Mouse (Mus musculus) limb, embryonic 10.5 days (tissue): ENCODE data around the gene Gls. TPM values are rescaled to one million over a fixed set of nuclear protein-coding genes. Genes with fewer than 3 reads are reported as not detected.

Experiments
- DNase-seq: peaks from one replicate; pipeline ENCODE4 v3.0.0-alpha.2; 2017; ENCODE audit warnings: low spot score
- H3K27ac ChIP-seq: fragments of 300-500 bp; sonication (generic); 2 replicates; pipeline ENCODE4 v1.5.1; 2016; ENCODE audit warnings: mild to moderate bottlenecking
- H3K27me3 ChIP-seq: fragments of 300-500 bp; sonication (generic); 2 replicates; pipeline ENCODE4 v1.6.1; 2016; ENCODE audit warnings: low read depth, mild to moderate bottlenecking; ENCODE audit not compliant: poor library complexity, severe bottlenecking
- H3K36me3 ChIP-seq: fragments of 300-500 bp; sonication (generic); 2 replicates; pipeline ENCODE4 v1.6.1; 2016; ENCODE audit warnings: mild to moderate bottlenecking, moderate library complexity
- H3K4me1 ChIP-seq: fragments of 300-500 bp; sonication (generic); 2 replicates; pipeline ENCODE4 v1.6.1; 2016
- H3K4me3 ChIP-seq: fragments of 300-500 bp; sonication (generic); 2 replicates; pipeline ENCODE4 v1.5.1; 2016; ENCODE audit warnings: mild to moderate bottlenecking, moderate library complexity
- H3K9me3 ChIP-seq: fragments of 300-500 bp; sonication (generic); replicated peaks from 2 replicates; pipeline ENCODE4 v1.6.1; 2016; ENCODE audit warnings: mild to moderate bottlenecking
- WGBS: fragments of 180-500 bp; shearing (Covaris S2); methylation state at CpG from one replicate; pipeline ENCODE4 v1.1.7; 2016; 5-methylcytosine and 5-hydroxymethylcytosine counted together
- polyA plus RNA-seq: library from polyadenylated mRNA; unstranded; fragments of >200 nt; fragmentation: Nextera tagmentation; extraction: Ambion mirVana; gene quantifications from 2 replicates; pipeline ENCODE4 v1.2.1, GENCODE M21; 2016

The Gls gene
- polyA plus RNA-seq, 1 experiment from 2014 or later: 22.6 TPM

- H3K27ac ChIP-seq: no peak overlapping the region
- peaks cover 8% of the 10 kb centered on the region for H3K4me1 ChIP-seq
- WGBS: 91% methylated on average over 5 of the region's 5 CpGs
- no peaks in the 10 kb centered on the region for H3K9me3 ChIP-seq
- H3K36me3 ChIP-seq: no peaks in the 10 kb centered on the region
- no peak overlapping the region for H3K4me3 ChIP-seq
- no peaks in the 10 kb centered on the region for H3K27me3 ChIP-seq
- no peak for DNase-seq
Observed at GRCm38 (mm10) chr1:52163707-52164457, 69.2 kb downstream of the Gls start.

- Histone ChIP-seq H3K36me3 (0 out of 2 replicates have a peak, but pooled peaks cover 2% of the 10 kb centered on the region), H3K4me1 (peaks cover 9% of the 10 kb centered on the region), H3K9me3 (no peaks in the 10 kb centered on the region), H3K27ac (no peak overlapping the region), H3K27me3 (no peaks in the 10 kb centered on the region), H3K4me3 (no peak overlapping the region)
- WGBS: 94% methylated on average over 8 of the region's 8 CpGs
- DNase-seq: no peak
Observed at GRCm38 (mm10) chr1:52161151-52161550, 71.9 kb downstream of the Gls start.

GRCm38 (mm10) chr1:52158490-52159381 lies 74.3 kb downstream of the Gls start:
- WGBS: 64% methylated on average over 17 of the region's 17 CpGs
- Histone ChIP-seq H3K4me3 (no peak overlapping the region), H3K36me3 (0 out of 2 replicates have a peak, but pooled peaks cover 2% of the 10 kb centered on the region), H3K27ac (no peak overlapping the region), H3K4me1 (peaks cover 9% of the 10 kb centered on the region), H3K27me3 (no peaks in the 10 kb centered on the region), H3K9me3 (no peaks in the 10 kb centered on the region)
- no peak for DNase-seq

GRCm38 (mm10) chr1:52158040-52158439 lies 75.0 kb downstream of the Gls start:
- Histone ChIP-seq H3K4me1 (peaks cover 9% of the 10 kb centered on the region), H3K27me3 (no peaks in the 10 kb centered on the region), H3K36me3 (0 out of 2 replicates have a peak, but pooled peaks cover 2% of the 10 kb centered on the region), H3K4me3 (no peak overlapping the region), H3K9me3 (no peaks in the 10 kb centered on the region), H3K27ac (no peak overlapping the region)
- WGBS: 99% methylated on average over 2 of the region's 2 CpGs
- no peak for DNase-seq

- Histone ChIP-seq H3K4me1 (peaks cover 9% of the 10 kb centered on the region), H3K9me3 (no peaks in the 10 kb centered on the region), H3K4me3 (no peak overlapping the region), H3K27me3 (no peaks in the 10 kb centered on the region), H3K36me3 (peaks cover 7% of the 10 kb centered on the region; the same call in 1 of the 2 replicates), H3K27ac (no peak overlapping the region)
- DNase-seq: no peak
- WGBS: 90% methylated on average over 10 of the region's 10 CpGs
Observed at GRCm38 (mm10) chr1:52156351-52156750, 76.7 kb downstream of the Gls start.

- no peaks in the 10 kb centered on the region for H3K9me3 ChIP-seq
- DNase-seq: no peak
- peaks cover 20% of the 10 kb centered on the region for H3K4me1 ChIP-seq
- H3K27me3 ChIP-seq: no peaks in the 10 kb centered on the region
- H3K36me3 ChIP-seq: peaks cover 7% of the 10 kb centered on the region; the same call in 1 of the 2 replicates
- no peak overlapping the region for H3K4me3 ChIP-seq
- WGBS: 94% methylated on average over 8 of the region's 8 CpGs
- no peak overlapping the region for H3K27ac ChIP-seq
Observed at GRCm38 (mm10) chr1:52154890-52155289, 78.1 kb downstream of the Gls start.

- H3K9me3 ChIP-seq: no peaks in the 10 kb centered on the region
- H3K4me1 ChIP-seq: peaks cover 22% of the 10 kb centered on the region
- H3K27ac ChIP-seq: no peak overlapping the region
- H3K4me3 ChIP-seq: no peak overlapping the region
- peaks cover 7% of the 10 kb centered on the region; the same call in 1 of the 2 replicates for H3K36me3 ChIP-seq
- no peak for DNase-seq
- H3K27me3 ChIP-seq: no peaks in the 10 kb centered on the region
- WGBS: 45% methylated on average over 3 of the region's 3 CpGs
Observed at GRCm38 (mm10) chr1:52152936-52153335, 80.1 kb downstream of the Gls start.

- Histone ChIP-seq H3K4me3 (no peak overlapping the region), H3K27me3 (no peaks in the 10 kb centered on the region), H3K9me3 (no peaks in the 10 kb centered on the region), H3K36me3 (peaks cover 7% of the 10 kb centered on the region; the same call in 1 of the 2 replicates), H3K4me1 (peaks cover 27% of the 10 kb centered on the region), H3K27ac (no peak overlapping the region)
- WGBS: 73% methylated on average over 13 of the region's 13 CpGs
- DNase-seq: no peak
Observed at GRCm38 (mm10) chr1:52152369-52152768, 80.7 kb downstream of the Gls start.

- Histone ChIP-seq H3K27me3 (no peaks in the 10 kb centered on the region), H3K36me3 (peaks cover 5% of the 10 kb centered on the region; the same call in 1 of the 2 replicates), H3K27ac (no peak overlapping the region), H3K4me1 (peaks cover 34% of the 10 kb centered on the region), H3K4me3 (no peak overlapping the region), H3K9me3 (no peaks in the 10 kb centered on the region)
- no peak for DNase-seq
- WGBS: 99% methylated on average over 5 of the region's 5 CpGs
Observed at GRCm38 (mm10) chr1:52151166-52151565, 81.9 kb downstream of the Gls start.

- Histone ChIP-seq H3K4me3 (no peak overlapping the region), H3K27me3 (no peaks in the 10 kb centered on the region), H3K36me3 (peaks cover 5% of the 10 kb centered on the region; the same call in 1 of the 2 replicates), H3K9me3 (no peaks in the 10 kb centered on the region), H3K27ac (no peak overlapping the region), H3K4me1 (peaks cover 34% of the 10 kb centered on the region)
- WGBS: 65% methylated on average over 11 of the region's 11 CpGs
- no peak for DNase-seq
Observed at GRCm38 (mm10) chr1:52150676-52151075, 82.4 kb downstream of the Gls start.

GRCm38 (mm10) chr1:52149934-52150346 lies 83.1 kb downstream of the Gls start:
- Histone ChIP-seq H3K9me3 (no peaks in the 10 kb centered on the region), H3K4me3 (no peak overlapping the region), H3K27ac (no peak overlapping the region), H3K4me1 (peaks cover 34% of the 10 kb centered on the region), H3K27me3 (no peaks in the 10 kb centered on the region), H3K36me3 (peaks cover 5% of the 10 kb centered on the region; the same call in 1 of the 2 replicates)
- DNase-seq: no peak
- 64% methylated on average over 9 of the region's 9 CpGs for WGBS

GRCm38 (mm10) chr1:52148696-52149095 lies 84.3 kb downstream of the Gls start:
- Histone ChIP-seq H3K4me1 (peaks cover 34% of the 10 kb centered on the region), H3K27me3 (no peaks in the 10 kb centered on the region), H3K4me3 (no peak overlapping the region), H3K9me3 (no peaks in the 10 kb centered on the region), H3K36me3 (peaks cover 5% of the 10 kb centered on the region; the same call in 1 of the 2 replicates), H3K27ac (no peak overlapping the region)
- no peak for DNase-seq
- 81% methylated on average over 7 of the region's 7 CpGs for WGBS

- H3K9me3 ChIP-seq: no peaks in the 10 kb centered on the region
- no peak overlapping the region for H3K27ac ChIP-seq
Observed at GRCm38 (mm10) chr1:52148178-52148577, 84.9 kb downstream of the Gls start.

More at GRCm38 (mm10) chr1:52148178-52148577, 84.9 kb downstream of the Gls start:
- H3K4me3 ChIP-seq: no peak overlapping the region
- no peaks in the 10 kb centered on the region for H3K27me3 ChIP-seq
- DNase-seq: no peak
- 70% methylated on average over 7 of the region's 7 CpGs for WGBS
- peaks cover 5% of the 10 kb centered on the region; the same call in 1 of the 2 replicates for H3K36me3 ChIP-seq
- peaks cover 38% of the 10 kb centered on the region for H3K4me1 ChIP-seq
